Mouse (Mus musculus) lung, embryonic 16.5 days (tissue): ENCODE measurements around the gene Hspb3. TPM values are rescaled to one million over a fixed set of nuclear protein-coding genes. Genes with fewer than 3 reads are reported as not detected.

ENCODE experiments used
- ATAC-seq: fragments of 200-750 bp; cut with Nextera tagmentation; 2 replicates; pipeline ENCODE4 v1.8.0; 2017; ENCODE audit warnings: low read depth, mild to moderate bottlenecking, moderate library complexity
- H3K27ac ChIP-seq: fragments of 300-500 bp; sonication (generic); 2 replicates; pipeline ENCODE4 v1.5.1; 2014; ENCODE audit warnings: mild to moderate bottlenecking, control low read depth, low read length
- H3K27me3 ChIP-seq: fragments of 300-500 bp; sonication (generic); 2 replicates; pipeline ENCODE4 v1.6.1; 2014; ENCODE audit warnings: low read depth, low read length, mixed read lengths; ENCODE audit not compliant: control insufficient read depth, insufficient read depth
- H3K36me3 ChIP-seq: fragments of 300-500 bp; sonication (generic); 2 replicates; pipeline ENCODE4 v1.6.1; 2014; ENCODE audit warnings: low read length; ENCODE audit not compliant: control insufficient read depth, insufficient read depth
- H3K4me1 ChIP-seq: fragments of 300-500 bp; sonication (generic); replicated peaks from 2 replicates; pipeline ENCODE4 v1.6.1; 2014; ENCODE audit warnings: low read length, mixed read lengths; ENCODE audit not compliant: control insufficient read depth, insufficient read depth
- H3K4me2 ChIP-seq: fragments of 300-500 bp; sonication (generic); 2 replicates; pipeline ENCODE4 v1.6.1; 2014; ENCODE audit warnings: low read depth, low read length, control low read depth
- H3K4me3 ChIP-seq: fragments of 300-500 bp; sonication (generic); 2 replicates; pipeline ENCODE4 v1.5.1; 2014; ENCODE audit warnings: mild to moderate bottlenecking, low read length, control low read depth
- H3K9ac ChIP-seq: fragments of 300-500 bp; sonication (generic); 2 replicates; pipeline ENCODE4 v1.6.1; 2014; ENCODE audit warnings: low read length, control low read depth
- H3K9me3 ChIP-seq: fragments of 300-500 bp; sonication (generic); 2 replicates; pipeline ENCODE4 v1.6.1; 2016; ENCODE audit warnings: low read length; ENCODE audit not compliant: control insufficient read depth
- WGBS: fragments of 180-500 bp; shearing (Covaris S2); extraction: QIAGEN DNeasy Blood & Tissue Kit; methylation state at CpG from one replicate; pipeline ENCODE4 v1.1.7; 2014; 5-methylcytosine and 5-hydroxymethylcytosine counted together
- polyA plus RNA-seq: library from polyadenylated mRNA; unstranded; fragments of >200 nt; fragmentation: Nextera tagmentation; extraction: Ambion mirVana; gene quantifications from 2 replicates; pipeline ENCODE4 v1.2.1, GENCODE M21; 2015

Gene Hspb3
- polyA plus RNA-seq = 2.3 and 2.9 TPM in 2 replicates

GRCm38 (mm10) chr13:113663151-113663779 is at the start of gene Hspb3:
Gene Hspb3, minus strand, starts transcription at chr13:113663676.
- ATAC-seq = peak; percentile 41; the same call in 1 of the 2 replicates
- Histone ChIP-seq H3K4me2 (peak within 1 kb of the TSS; percentile 16; the same call in 1 of the 2 replicates), H3K36me3 (no peaks in the 10 kb centered on the region), H3K27ac (no peak within 1 kb of the TSS), H3K9me3 (no peaks in the 10 kb centered on the region), H3K4me1 (0 out of 2 replicates have a peak, but pooled peaks cover 2% of the 10 kb centered on the region), H3K9ac (no peak within 1 kb of the TSS), H3K4me3 (peak within 1 kb of the TSS; percentile 5; the same call in 1 of the 2 replicates), H3K27me3 (no peaks in the 10 kb centered on the region)
- WGBS = 55% methylated on average over 28 of the region's 28 CpGs

DNA sequence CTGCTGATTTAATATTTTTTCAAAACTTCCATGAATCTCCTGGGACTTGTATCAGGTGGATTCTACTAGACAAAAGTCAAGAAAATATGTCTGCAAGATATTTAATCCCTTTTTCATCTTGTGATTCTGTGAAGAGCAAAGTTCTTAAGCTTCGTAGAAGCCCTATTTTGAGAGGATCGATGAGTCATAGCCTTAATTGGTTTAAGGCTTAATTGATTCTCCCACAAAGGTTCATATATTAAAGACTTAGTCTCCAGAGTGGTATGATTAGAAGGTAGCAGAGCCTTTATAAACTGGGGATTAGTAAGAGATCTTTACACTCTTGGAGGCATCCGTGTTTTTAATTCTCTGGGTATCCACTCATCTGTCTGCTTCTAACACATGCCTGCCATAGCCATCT is 49.7 kb upstream of the Hspb3 start:
- WGBS = 85% methylated on average over 3 of the region's 3 CpGs
- no peak overlapping the region for H3K4me3 ChIP-seq
- ATAC-seq = no peak
- H3K27ac ChIP-seq = no peak overlapping the region
- H3K4me2 ChIP-seq = no peak overlapping the region
- no peak overlapping the region for H3K9ac ChIP-seq
- no peaks in the 10 kb centered on the region for H3K4me1 ChIP-seq
- H3K9me3 ChIP-seq = no peaks in the 10 kb centered on the region
- no peaks in the 10 kb centered on the region for H3K36me3 ChIP-seq
- no peaks in the 10 kb centered on the region for H3K27me3 ChIP-seq

DNA sequence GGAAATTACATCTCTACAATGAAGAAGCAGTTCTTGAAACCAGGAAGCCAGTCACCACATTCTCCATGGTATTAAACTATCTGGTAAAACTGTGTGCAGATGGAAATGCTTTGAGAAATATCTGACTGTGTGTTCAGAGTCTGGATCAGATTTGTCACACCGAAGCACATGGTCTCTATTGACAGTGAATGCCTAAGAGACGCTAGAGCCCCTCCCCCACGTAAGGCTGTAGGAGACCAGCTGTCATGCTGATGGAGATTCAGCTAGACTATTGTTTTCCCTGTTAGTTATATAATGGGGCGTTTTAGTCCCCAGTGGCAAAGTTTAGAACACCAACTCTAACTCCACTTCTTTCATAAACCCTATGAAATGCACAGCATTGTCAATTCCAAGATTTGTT is 42.7 kb upstream of the Hspb3 start:
- Histone ChIP-seq H3K4me1 (no peaks in the 10 kb centered on the region), H3K4me3 (no peak overlapping the region), H3K27ac (no peak overlapping the region), H3K9me3 (no peaks in the 10 kb centered on the region), H3K27me3 (no peaks in the 10 kb centered on the region), H3K36me3 (no peaks in the 10 kb centered on the region), H3K9ac (no peak overlapping the region), H3K4me2 (no peak overlapping the region)
- 27% methylated on average over 4 of the region's 4 CpGs for WGBS
- no peak for ATAC-seq

DNA sequence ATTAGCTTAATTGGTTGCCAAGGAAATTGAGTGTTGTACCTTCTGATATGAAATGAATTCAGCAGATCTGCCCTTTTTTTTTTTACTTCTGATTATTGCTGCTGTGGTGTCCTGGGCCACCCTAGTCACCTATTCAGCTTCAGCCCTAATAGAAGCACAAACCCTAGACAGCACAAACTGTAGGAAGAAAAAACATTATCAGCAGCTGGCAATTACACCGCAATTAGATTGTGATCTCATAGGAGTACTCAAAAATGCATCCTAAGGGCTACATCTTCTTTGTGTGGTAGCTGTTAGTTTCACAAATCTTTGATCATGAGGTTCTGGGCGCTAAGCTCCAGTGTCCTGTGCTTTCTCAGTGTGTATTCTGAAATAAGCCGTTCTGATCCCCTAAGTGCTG is 37.7 kb upstream of the Hspb3 start:
- Histone ChIP-seq H3K9ac (no peak overlapping the region), H3K36me3 (no peaks in the 10 kb centered on the region), H3K4me2 (no peak overlapping the region), H3K9me3 (no peaks in the 10 kb centered on the region), H3K27ac (no peak overlapping the region), H3K4me3 (no peak overlapping the region), H3K4me1 (no peaks in the 10 kb centered on the region), H3K27me3 (no peaks in the 10 kb centered on the region)
- WGBS = 83% methylated on average over 3 of the region's 3 CpGs
- no peak for ATAC-seq

DNA sequence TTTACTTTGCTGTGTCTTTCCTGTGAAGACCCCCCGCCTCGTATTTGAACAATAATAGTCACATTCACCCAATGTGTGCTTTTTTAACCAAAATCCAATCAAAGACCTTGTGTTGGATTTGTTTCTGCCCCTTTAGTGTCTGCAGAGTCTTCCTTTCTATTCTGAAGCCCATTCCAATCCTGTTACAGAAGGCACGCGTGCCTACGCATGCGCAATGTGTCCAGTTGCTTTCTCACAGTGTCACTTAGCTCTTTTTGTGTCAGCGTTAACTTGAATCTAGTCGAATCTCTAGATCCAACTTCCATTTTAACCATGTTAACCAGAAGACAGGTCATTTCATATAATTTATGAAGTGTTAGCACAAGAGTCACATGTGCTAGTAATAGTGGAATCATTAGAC is 36.5 kb upstream of the Hspb3 start:
- Histone ChIP-seq H3K4me2 (no peak overlapping the region), H3K27me3 (no peaks in the 10 kb centered on the region)
- 73% methylated on average over 8 of the region's 8 CpGs for WGBS

DNA sequence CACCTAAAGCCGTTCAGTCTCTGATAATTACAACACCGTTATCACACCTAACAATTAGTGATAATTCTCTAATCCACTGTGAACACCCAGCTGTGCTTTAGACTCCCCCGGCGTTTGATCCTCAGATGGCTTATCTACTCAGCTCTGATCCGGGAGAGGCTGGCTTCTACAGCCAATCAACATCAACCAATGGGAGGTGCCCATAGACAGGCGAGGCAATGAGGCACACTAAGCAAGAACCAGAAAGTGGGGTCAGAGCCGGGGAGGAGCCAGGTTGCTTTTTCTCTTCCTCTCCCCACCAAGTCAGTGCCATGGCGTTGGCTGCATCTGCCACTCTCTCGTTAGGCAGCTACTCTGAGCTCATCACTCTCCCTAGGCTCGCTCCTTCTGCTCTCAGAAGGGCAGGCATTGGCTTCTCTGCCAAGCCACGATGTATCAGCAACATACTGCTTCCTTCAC is 36.0 kb upstream of the Hspb3 start:
- ATAC-seq = no peak
- 38% methylated on average over 11 of the region's 11 CpGs for WGBS

More for the DNA sequence above, 36.5 kb upstream of the Hspb3 start:
- H3K9ac ChIP-seq = no peak overlapping the region
- no peak overlapping the region for H3K27ac ChIP-seq
- no peak overlapping the region for H3K4me3 ChIP-seq
- no peaks in the 10 kb centered on the region for H3K36me3 ChIP-seq
- no peaks in the 10 kb centered on the region for H3K4me1 ChIP-seq
- no peaks in the 10 kb centered on the region for H3K9me3 ChIP-seq
- ATAC-seq = no peak

GRCm38 (mm10) chr13:113696838-113697321 is 33.4 kb upstream of the Hspb3 start:
- peak; percentile 49; the same call in 1 of the 2 replicates for ATAC-seq
- Histone ChIP-seq H3K27ac (no peak overlapping the region), H3K27me3 (no peaks in the 10 kb centered on the region), H3K36me3 (no peaks in the 10 kb centered on the region), H3K4me2 (no peak overlapping the region), H3K4me1 (no peaks in the 10 kb centered on the region), H3K9ac (no peak overlapping the region), H3K4me3 (no peak overlapping the region), H3K9me3 (no peaks in the 10 kb centered on the region)
- 34% methylated on average over 4 of the region's 4 CpGs for WGBS

More for the DNA sequence above, 36.0 kb upstream of the Hspb3 start:
- Histone ChIP-seq H3K4me1 (no peaks in the 10 kb centered on the region), H3K36me3 (no peaks in the 10 kb centered on the region), H3K4me3 (no peak overlapping the region), H3K4me2 (no peak overlapping the region), H3K27me3 (no peaks in the 10 kb centered on the region), H3K9ac (no peak overlapping the region), H3K9me3 (no peaks in the 10 kb centered on the region), H3K27ac (no peak overlapping the region)

- Histone ChIP-seq H3K36me3 (no peaks in the 10 kb centered on the region), H3K4me2 (no peak overlapping the region), H3K4me1 (no peaks in the 10 kb centered on the region), H3K4me3 (no peak overlapping the region), H3K27me3 (no peaks in the 10 kb centered on the region), H3K27ac (no peak overlapping the region), H3K9me3 (no peaks in the 10 kb centered on the region), H3K9ac (no peak overlapping the region)
- ATAC-seq = no peak
- WGBS = 21% methylated on average over 6 of the region's 6 CpGs
Observed at GRCm38 (mm10) chr13:113693383-113693782, 29.9 kb upstream of the Hspb3 start.

- no peak overlapping the region for H3K9ac ChIP-seq
- 57% methylated on average over 9 of the region's 9 CpGs for WGBS
Observed at GRCm38 (mm10) chr13:113691644-113692043, 28.2 kb upstream of the Hspb3 start.

More at GRCm38 (mm10) chr13:113691644-113692043, 28.2 kb upstream of the Hspb3 start:
- Histone ChIP-seq H3K4me1 (no peaks in the 10 kb centered on the region), H3K36me3 (no peaks in the 10 kb centered on the region), H3K9me3 (no peaks in the 10 kb centered on the region), H3K4me3 (no peak overlapping the region), H3K27me3 (no peaks in the 10 kb centered on the region), H3K27ac (no peak overlapping the region), H3K4me2 (no peak overlapping the region)
- ATAC-seq = no peak
